ENCODE assay signal across 20 mouse cellular contexts in genomic region chr11:70193354-70194285, GRCm38 (mm10). TPM values are rescaled to one million over a fixed set of nuclear protein-coding genes. Genes with fewer than 3 reads are reported as not detected.
DNase-seq lines count a peak whose midpoint lies in the region; ATAC-seq and TF ChIP-seq lines count a peak whose summit lies in the region.
"Had no signal": no experiment of that assay in that cellular context is flagged by ENCODE, and none has a peak within 500 bp of the region (broad histone marks: within the 10 kb centered on the region; RNA-seq: fewer than 3 reads in every experiment).

No protein-coding gene starts in this region.

- TF ChIP-seq EP300 in lung, postnatal 0 days (IDR thresholded peaks at IDR 0.05), result peak; percentile 79
- no peak for TF ChIP-seq EP300 in stomach, postnatal 0 days (optimal IDR thresholded peaks at IDR 0.05)

- 0 out of 2 replicates have a peak overlapping the region, but pooled peaks have one; percentile 26 for H3K27ac ChIP-seq in lung, postnatal 0 days (ENCODE audit: low read length)
- H3K27ac ChIP-seq in stomach, postnatal 0 days (replicated peaks), result peak overlapping the region; percentile 24; the same call in 1 of the 2 replicates
- no peak overlapping the region for H3K27ac ChIP-seq in hindbrain, embryonic 10.5 days
- H3K27ac ChIP-seq: liver, embryonic 12.5 days; neural tube, embryonic 15.5 days had no signal

- H3K4me3 ChIP-seq in lung, postnatal 0 days (ENCODE audit: low read depth, low read length), result no peak overlapping the region
- H3K4me3 ChIP-seq in stomach, postnatal 0 days (ENCODE audit: low read depth, low read length), result no peak overlapping the region
- H3K4me3 ChIP-seq in hindbrain, embryonic 10.5 days, result no peak overlapping the region
- H3K4me3 ChIP-seq: erythroblast, embryonic 14.5 days; liver, embryonic 12.5 days; neural tube, embryonic 15.5 days had no signal

- WGBS in lung, postnatal 0 days, result 34% methylated on average over 11 of the region's 11 CpGs
- WGBS in stomach, postnatal 0 days, result 26% methylated on average over 11 of the region's 11 CpGs
- WGBS in hindbrain, embryonic 10.5 days, result 63% methylated on average over 11 of the region's 11 CpGs

- no peak overlapping the region for H3K4me2 ChIP-seq in lung, postnatal 0 days (replicated peaks; ENCODE audit: low read depth, low read length)
- H3K4me2 ChIP-seq in stomach, postnatal 0 days (replicated peaks; ENCODE audit: low read depth), result no peak overlapping the region
- H3K4me2 ChIP-seq: heart, embryonic 11.5 days; liver, embryonic 12.5 days; neural tube, embryonic 15.5 days had no signal

- no peaks in the 10 kb centered on the region for H3K36me3 ChIP-seq in lung, postnatal 0 days (ENCODE audit: insufficient read depth, low read length)
- no peaks in the 10 kb centered on the region for H3K36me3 ChIP-seq in stomach, postnatal 0 days (ENCODE audit: control insufficient read depth, insufficient read depth, low read length)
- no peaks in the 10 kb centered on the region for H3K36me3 ChIP-seq in hindbrain, embryonic 10.5 days
- H3K36me3 ChIP-seq: liver, embryonic 12.5 days; neural tube, embryonic 15.5 days had no signal

- DNase-seq in adrenal gland, postnatal 14 days, result peak; percentile 19
- DNase-seq in adrenal gland, adult 2 months, result no peak
- DNase-seq in kidney, postnatal 36 days, result peak; percentile 49 to 64
- no peak for DNase-seq in kidney, postnatal 14 days
- peak; percentile 81 for DNase-seq in lung, postnatal 0 days (ENCODE audit: low spot score)
- no peak for DNase-seq in stomach, postnatal 0 days (ENCODE audit: low spot score)
- DNase-seq in layer of hippocampus, adult 18-20 months (ENCODE audit: low spot score in 2 of 2), result no peak
- DNase-seq in hindbrain, embryonic 10.5 days (ENCODE audit: low spot score), result no peak
- DNase-seq: cerebellum, postnatal 25 days; gastrocnemius, postnatal 14 days; heart, postnatal 4 days; layer of hippocampus, adult 9-11 months; retina, postnatal 1 day; thymus, adult 2 months had no signal

- H3K9ac ChIP-seq in lung, postnatal 0 days (replicated peaks; ENCODE audit: low read depth), result no peak overlapping the region
- H3K9ac ChIP-seq in stomach, postnatal 0 days (ENCODE audit: low read length), result no peak overlapping the region
- H3K9ac ChIP-seq: liver, embryonic 12.5 days; neural tube, embryonic 15.5 days had no signal

- H3K9me3 ChIP-seq in lung, postnatal 0 days (ENCODE audit: low read length), result no peaks in the 10 kb centered on the region
- H3K9me3 ChIP-seq in stomach, postnatal 0 days (ENCODE audit: control insufficient read depth, low read length), result no peaks in the 10 kb centered on the region
- no peaks in the 10 kb centered on the region for H3K9me3 ChIP-seq in hindbrain, embryonic 10.5 days
- H3K9me3 ChIP-seq: liver, embryonic 12.5 days; neural tube, embryonic 15.5 days had no signal

- no peaks in the 10 kb centered on the region for H3K4me1 ChIP-seq in lung, postnatal 0 days (ENCODE audit: insufficient read depth, low read depth, low read length)
- H3K4me1 ChIP-seq in stomach, postnatal 0 days (replicated peaks; ENCODE audit: control insufficient read depth, insufficient read depth), result peaks cover 4% of the 10 kb centered on the region; the same call in 1 of the 2 replicates
- H3K4me1 ChIP-seq in hindbrain, embryonic 10.5 days (replicated peaks), result no peaks in the 10 kb centered on the region
- H3K4me1 ChIP-seq: liver, embryonic 12.5 days; neural tube, embryonic 15.5 days had no signal

- peak; percentile 85 for ATAC-seq in lung, postnatal 0 days
- no peak; the same call in 1 of the 2 replicates for ATAC-seq in stomach, postnatal 0 days (ENCODE audit: low FRiP score, low TSS enrichment)
- ATAC-seq: liver, embryonic 12.5 days had no signal

- TF ChIP-seq CTCF in lung, postnatal 0 days (IDR thresholded peaks at IDR 0.05), result no peak
- no peak for TF ChIP-seq CTCF in stomach, postnatal 0 days (IDR thresholded peaks at IDR 0.05; ENCODE audit: low read depth)

- H3K27me3 ChIP-seq in lung, postnatal 0 days (replicated peaks; ENCODE audit: insufficient read depth, low read length), result no peaks in the 10 kb centered on the region
- no peaks in the 10 kb centered on the region for H3K27me3 ChIP-seq in stomach, postnatal 0 days (ENCODE audit: control insufficient read depth, insufficient read depth, low read length)
- H3K27me3 ChIP-seq in hindbrain, embryonic 10.5 days (ENCODE audit: insufficient read depth, poor library complexity, severe bottlenecking), result no peaks in the 10 kb centered on the region
- H3K27me3 ChIP-seq: liver, embryonic 12.5 days; neural tube, embryonic 15.5 days had no signal

RNA-seq across cellular contexts. Expression of gene Slc16a11, which starts 18.9 kb away (rescaled TPM):
- total RNA-seq in adrenal gland, postnatal 14 days (2021), result 0.53 and 0.96 TPM in 2 replicates
- total RNA-seq in adrenal gland, adult 2 months (2021), result under 1 TPM in 1 of 2 experiments, not detected in 1; 0.73 TPM
- polyA plus RNA-seq in adrenal gland, adult 2 months (2012; rRNA removed), result 0.68 and 2.4 TPM in 2 replicates
- polyA plus RNA-seq in lung, postnatal 0 days (2015; fragmentation: Nextera tagmentation; extraction: Ambion mirVana), result 7.9 TPM in 2 replicates
- polyA plus RNA-seq in stomach, postnatal 0 days (2015; fragmentation: Nextera tagmentation; extraction: Ambion mirVana), result 2.5 and 3.1 TPM in 2 replicates
- 10 to 100 TPM; 28.6 to 30.6 TPM for total RNA-seq in layer of hippocampus, adult 18-20 months (2021)
- 0.93 and 1.5 TPM in 2 replicates for polyA plus RNA-seq in hindbrain, embryonic 10.5 days (2016; fragmentation: Nextera tagmentation; extraction: Ambion mirVana)
- total RNA-seq: megakaryocyte, adult 5-6 weeks; monocyte, adult 5-6 weeks had no signal
- polyA plus RNA-seq: erythroblast, embryonic 14.5 days had no signal

RNA-seq across cellular contexts. Expression of gene Slc16a13, which starts 27.2 kb away (rescaled TPM):
- 5.3 and 5.6 TPM in 2 replicates for total RNA-seq in adrenal gland, postnatal 14 days (2021)
- total RNA-seq in adrenal gland, adult 2 months (2021), result 1 to 10 TPM; 2.7 to 3.7 TPM
- polyA plus RNA-seq in adrenal gland, adult 2 months (2012; rRNA removed), result 5.0 and 5.6 TPM in 2 replicates
- polyA plus RNA-seq in lung, postnatal 0 days (2015; fragmentation: Nextera tagmentation; extraction: Ambion mirVana), result 4.5 and 6.0 TPM in 2 replicates
- 5.7 and 6.1 TPM in 2 replicates for polyA plus RNA-seq in stomach, postnatal 0 days (2015; fragmentation: Nextera tagmentation; extraction: Ambion mirVana)
- 1 to 10 TPM; 6.2 to 9.0 TPM for total RNA-seq in layer of hippocampus, adult 18-20 months (2021)
- 15.7 and 18.0 TPM in 2 replicates for polyA plus RNA-seq in hindbrain, embryonic 10.5 days (2016; fragmentation: Nextera tagmentation; extraction: Ambion mirVana)

RNA-seq across cellular contexts. Expression of gene Bcl6b, which starts 36.0 kb away (rescaled TPM):
- 27.0 and 28.1 TPM in 2 replicates for total RNA-seq in adrenal gland, postnatal 14 days (2021)
- total RNA-seq in adrenal gland, adult 2 months (2021), result 10 to 100 TPM in 1 of 2 experiments, 1 to 10 TPM in 1; 8.6 to 11.3 TPM
- polyA plus RNA-seq in adrenal gland, adult 2 months (2012; rRNA removed), result 25.3 and 27.8 TPM in 2 replicates
- 19.2 and 31.6 TPM in 2 replicates for polyA plus RNA-seq in lung, postnatal 0 days (2015; fragmentation: Nextera tagmentation; extraction: Ambion mirVana)
- polyA plus RNA-seq in stomach, postnatal 0 days (2015; fragmentation: Nextera tagmentation; extraction: Ambion mirVana), result 3.2 and 3.6 TPM in 2 replicates
- 1 to 10 TPM in 1 of 2 experiments, under 1 TPM in 1; 0.92 to 1.1 TPM for total RNA-seq in layer of hippocampus, adult 18-20 months (2021)
- polyA plus RNA-seq in hindbrain, embryonic 10.5 days (2016; fragmentation: Nextera tagmentation; extraction: Ambion mirVana), result 5.5 and 5.6 TPM in 2 replicates
- total RNA-seq: monocyte, adult 5-6 weeks had no signal

RNA-seq across cellular contexts. Expression of gene Clec10a, which starts 37.6 kb away (rescaled TPM):
- 4.2 and 8.2 TPM in 2 replicates for total RNA-seq in adrenal gland, postnatal 14 days (2021)
- total RNA-seq in adrenal gland, adult 2 months (2021), result 1 to 10 TPM; 1.9 to 6.1 TPM
- polyA plus RNA-seq in adrenal gland, adult 2 months (2012; rRNA removed), result 1.2 and 1.7 TPM in 2 replicates
- polyA plus RNA-seq in lung, postnatal 0 days (2015; fragmentation: Nextera tagmentation; extraction: Ambion mirVana), result 0.54 and 0.70 TPM in 2 replicates
- polyA plus RNA-seq in stomach, postnatal 0 days (2015; fragmentation: Nextera tagmentation; extraction: Ambion mirVana), result 1.0 and 1.4 TPM in 2 replicates
- total RNA-seq in layer of hippocampus, adult 18-20 months (2021), result under 1 TPM; 0.71 to 0.92 TPM
- polyA plus RNA-seq in hindbrain, embryonic 10.5 days (2016; fragmentation: Nextera tagmentation; extraction: Ambion mirVana), result 0.35 and 0.81 TPM in 2 replicates
- polyA plus RNA-seq: erythroblast, embryonic 14.5 days; heart, embryonic 11.5 days; liver, embryonic 12.5 days had no signal

RNA-seq across cellular contexts. Expression of gene 0610010K14Rik, which starts 44.1 kb away (rescaled TPM):
- total RNA-seq in adrenal gland, postnatal 14 days (2021), result 55.7 and 62.4 TPM in 2 replicates
- 10 to 100 TPM; 44.7 to 52.1 TPM for total RNA-seq in adrenal gland, adult 2 months (2021)
- polyA plus RNA-seq in adrenal gland, adult 2 months (2012; rRNA removed), result 54.7 and 56.2 TPM in 2 replicates
- polyA plus RNA-seq in lung, postnatal 0 days (2015; fragmentation: Nextera tagmentation; extraction: Ambion mirVana), result 115 and 118 TPM in 2 replicates
- 81.0 and 83.6 TPM in 2 replicates for polyA plus RNA-seq in stomach, postnatal 0 days (2015; fragmentation: Nextera tagmentation; extraction: Ambion mirVana)
- 10 to 100 TPM; 39.7 to 45.9 TPM for total RNA-seq in layer of hippocampus, adult 18-20 months (2021)
- 240 and 261 TPM in 2 replicates for polyA plus RNA-seq in hindbrain, embryonic 10.5 days (2016; fragmentation: Nextera tagmentation; extraction: Ambion mirVana)

Comparison
In these comparisons a context has a peak if more than half of its experiments do, and no peak if none do; other contexts are left out.
1. DNase-seq: peak in adrenal gland, postnatal 14 days (single experiment), kidney, postnatal 36 days (2 of 2) and lung, postnatal 0 days (single experiment); none in adrenal gland, adult 2 months (single experiment), kidney, postnatal 14 days (single experiment), stomach, postnatal 0 days (single experiment), layer of hippocampus, adult 18-20 months (0 of 2) and hindbrain, embryonic 10.5 days (single experiment).